In the genomic region with DNA sequence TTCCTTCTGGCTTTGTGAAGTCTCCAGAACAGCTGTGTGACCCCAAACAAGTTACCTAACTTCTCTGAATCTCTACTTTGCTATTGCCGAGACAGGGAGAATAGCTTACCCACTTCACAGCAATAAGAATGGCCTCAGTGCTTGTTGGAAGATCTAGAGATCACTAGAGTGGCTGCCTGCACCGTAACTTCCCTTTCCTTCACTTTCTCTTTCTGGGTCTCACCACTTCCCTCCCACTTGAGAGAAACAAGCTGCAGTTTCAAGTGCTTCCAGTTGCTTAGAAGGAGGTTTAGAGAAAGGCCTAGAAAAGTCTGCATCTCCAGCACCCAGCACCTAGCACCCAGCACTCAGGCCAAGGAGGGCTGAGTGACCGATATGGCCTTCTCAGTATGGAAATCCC, we compare ENCODE assay signal across 17 mouse cellular contexts.
"Had no signal": no experiment of that assay in that cellular context is flagged by ENCODE, and none has a peak within 500 bp of the region (broad histone marks: within the 10 kb centered on the region; RNA-seq: fewer than 3 reads in every experiment).

No protein-coding gene starts in this region.

- H3K27me3 ChIP-seq: midbrain, embryonic 13.5 days; midbrain, embryonic 15.5 days; neural tube, embryonic 15.5 days; stomach, embryonic 15.5 days had no signal

- ATAC-seq: midbrain, embryonic 13.5 days; midbrain, embryonic 15.5 days had no signal

- H3K27ac ChIP-seq: liver, embryonic 14.5 days; midbrain, embryonic 13.5 days; midbrain, embryonic 15.5 days; neural tube, embryonic 13.5 days; neural tube, embryonic 15.5 days; stomach, embryonic 15.5 days; stomach, postnatal 0 days had no signal

- H3K4me2 ChIP-seq: lung, embryonic 14.5 days; midbrain, embryonic 11.5 days; midbrain, embryonic 13.5 days; midbrain, embryonic 15.5 days; neural tube, embryonic 13.5 days; neural tube, embryonic 15.5 days; stomach, embryonic 15.5 days had no signal

- H3K9ac ChIP-seq: liver, embryonic 14.5 days; lung, embryonic 14.5 days; midbrain, embryonic 13.5 days; midbrain, embryonic 15.5 days; neural tube, embryonic 13.5 days; neural tube, embryonic 15.5 days; stomach, embryonic 15.5 days had no signal

- H3K4me3 ChIP-seq: midbrain, embryonic 13.5 days; midbrain, embryonic 15.5 days; neural tube, embryonic 13.5 days; neural tube, embryonic 15.5 days; stomach, embryonic 15.5 days had no signal

- H3K4me1 ChIP-seq: neural tube, embryonic 13.5 days; neural tube, embryonic 15.5 days; stomach, embryonic 15.5 days had no signal

- DNase-seq: lung, adult 18-20 months; lung, embryonic 14.5 days; lung, postnatal 10 days; retina, postnatal 1 day; right cerebral cortex, adult 18-20 months; right cerebral cortex, postnatal 25 days; right cerebral cortex, postnatal 4 days; thymus, adult 2 months; thymus, postnatal 36 days had no signal

- H3K9me3 ChIP-seq: midbrain, embryonic 13.5 days; midbrain, embryonic 15.5 days; neural tube, embryonic 13.5 days; neural tube, embryonic 15.5 days; stomach, embryonic 15.5 days had no signal

- H3K36me3 ChIP-seq: midbrain, embryonic 13.5 days; midbrain, embryonic 15.5 days; neural tube, embryonic 13.5 days; neural tube, embryonic 15.5 days; stomach, embryonic 15.5 days had no signal
